Mouse (Mus musculus): ENCODE data around the gene Palm2. TPM values are rescaled to one million over a fixed set of nuclear protein-coding genes. Genes with fewer than 3 reads are reported as not detected.

Gene Palm2
- polyA plus RNA-seq, 1 experiment from 2014 or later, result not detected

- WGBS (ENCODE audit: missing documents), result 85% methylated on average over 3 of the region's 3 CpGs
- H3K4me3 ChIP-seq (ENCODE audit: inconsistent target), result no peak overlapping the region
- H3K36me3 ChIP-seq (ENCODE audit: inconsistent target), result no peaks in the 10 kb centered on the region
- no peak overlapping the region for H3K27ac ChIP-seq
- H3K79me2 ChIP-seq (ENCODE audit: inconsistent target), result no peaks in the 10 kb centered on the region
Measured at GRCm38 (mm10) chr4:57606258-57606657, 172.2 kb downstream of the Palm2 start.

- Histone ChIP-seq H3K4me3 (ENCODE audit: inconsistent target) (no peak overlapping the region), H3K36me3 (ENCODE audit: inconsistent target) (no peaks in the 10 kb centered on the region), H3K27ac (no peak overlapping the region), H3K79me2 (ENCODE audit: inconsistent target) (no peaks in the 10 kb centered on the region)
- WGBS (ENCODE audit: missing documents), result 58% methylated on average over 22 of the region's 22 CpGs
Measured at GRCm38 (mm10) chr4:57607247-57607942, 173.3 kb downstream of the Palm2 start.

- Histone ChIP-seq H3K36me3 (ENCODE audit: inconsistent target) (no peaks in the 10 kb centered on the region), H3K4me3 (ENCODE audit: inconsistent target) (no peak overlapping the region), H3K79me2 (ENCODE audit: inconsistent target) (no peaks in the 10 kb centered on the region), H3K27ac (no peak overlapping the region)
- WGBS (ENCODE audit: missing documents), result 74% methylated on average over 17 of the region's 17 CpGs
Measured at GRCm38 (mm10) chr4:57611303-57612077, 177.4 kb downstream of the Palm2 start.

GRCm38 (mm10) chr4:57612716-57613115 is 178.7 kb downstream of the Palm2 start:
- no peaks in the 10 kb centered on the region for H3K79me2 ChIP-seq (ENCODE audit: inconsistent target)

GRCm38 (mm10) chr4:57614686-57615085 is 180.6 kb downstream of the Palm2 start:
- no peak overlapping the region for H3K27ac ChIP-seq
- 38% methylated on average over 4 of the region's 4 CpGs for WGBS (ENCODE audit: missing documents)
- H3K79me2 ChIP-seq (ENCODE audit: inconsistent target), result no peaks in the 10 kb centered on the region
- H3K4me3 ChIP-seq (ENCODE audit: inconsistent target), result no peak overlapping the region
- no peaks in the 10 kb centered on the region for H3K36me3 ChIP-seq (ENCODE audit: inconsistent target)

More at GRCm38 (mm10) chr4:57612716-57613115, 178.7 kb downstream of the Palm2 start:
- H3K36me3 ChIP-seq (ENCODE audit: inconsistent target), result no peaks in the 10 kb centered on the region
- H3K4me3 ChIP-seq (ENCODE audit: inconsistent target), result no peak overlapping the region
- no peak overlapping the region for H3K27ac ChIP-seq
- WGBS (ENCODE audit: missing documents), result 52% methylated on average over 5 of the region's 5 CpGs

GRCm38 (mm10) chr4:57618743-57619142 is 184.7 kb downstream of the Palm2 start:
- no peak overlapping the region for H3K27ac ChIP-seq
- WGBS (ENCODE audit: missing documents), result 88% methylated on average over 6 of the region's 6 CpGs
- no peak overlapping the region for H3K4me3 ChIP-seq (ENCODE audit: inconsistent target)
- no peaks in the 10 kb centered on the region for H3K36me3 ChIP-seq (ENCODE audit: inconsistent target)
- H3K79me2 ChIP-seq (ENCODE audit: inconsistent target), result no peaks in the 10 kb centered on the region

GRCm38 (mm10) chr4:57622816-57623215 is 188.8 kb downstream of the Palm2 start:
- WGBS (ENCODE audit: missing documents), result 72% methylated on average over 7 of the region's 7 CpGs
- Histone ChIP-seq H3K4me3 (ENCODE audit: inconsistent target) (no peak overlapping the region), H3K36me3 (ENCODE audit: inconsistent target) (no peaks in the 10 kb centered on the region), H3K79me2 (ENCODE audit: inconsistent target) (no peaks in the 10 kb centered on the region), H3K27ac (no peak overlapping the region)

- 87% methylated on average over 2 of the region's 2 CpGs for WGBS (ENCODE audit: missing documents)
- Histone ChIP-seq H3K27ac (no peak overlapping the region), H3K36me3 (ENCODE audit: inconsistent target) (no peaks in the 10 kb centered on the region), H3K4me3 (ENCODE audit: inconsistent target) (no peak overlapping the region), H3K79me2 (ENCODE audit: inconsistent target) (no peaks in the 10 kb centered on the region)
Measured at GRCm38 (mm10) chr4:57624819-57625218, 190.8 kb downstream of the Palm2 start.

GRCm38 (mm10) chr4:57625306-57625705 is 191.3 kb downstream of the Palm2 start:
- WGBS (ENCODE audit: missing documents), result 80% methylated on average over 1 of the region's 1 CpGs
- Histone ChIP-seq H3K4me3 (ENCODE audit: inconsistent target) (no peak overlapping the region), H3K27ac (no peak overlapping the region), H3K79me2 (ENCODE audit: inconsistent target) (no peaks in the 10 kb centered on the region), H3K36me3 (ENCODE audit: inconsistent target) (no peaks in the 10 kb centered on the region)

GRCm38 (mm10) chr4:57625756-57626155 is 191.7 kb downstream of the Palm2 start:
- no peak overlapping the region for H3K4me3 ChIP-seq (ENCODE audit: inconsistent target)
- no peak overlapping the region for H3K27ac ChIP-seq
- H3K36me3 ChIP-seq (ENCODE audit: inconsistent target), result no peaks in the 10 kb centered on the region
- H3K79me2 ChIP-seq (ENCODE audit: inconsistent target), result no peaks in the 10 kb centered on the region
- 100% methylated on average over 1 of the region's 1 CpGs for WGBS (ENCODE audit: missing documents)

- 89% methylated on average over 5 of the region's 5 CpGs for WGBS (ENCODE audit: missing documents)
- H3K27ac ChIP-seq, result no peak overlapping the region
- H3K4me3 ChIP-seq (ENCODE audit: inconsistent target), result no peak overlapping the region
- H3K36me3 ChIP-seq (ENCODE audit: inconsistent target), result no peaks in the 10 kb centered on the region
- no peaks in the 10 kb centered on the region for H3K79me2 ChIP-seq (ENCODE audit: inconsistent target)
Measured at GRCm38 (mm10) chr4:57626921-57627320, 192.9 kb downstream of the Palm2 start.

- no peak overlapping the region for H3K4me3 ChIP-seq (ENCODE audit: inconsistent target)
- H3K36me3 ChIP-seq (ENCODE audit: inconsistent target), result no peaks in the 10 kb centered on the region
- H3K27ac ChIP-seq, result no peak overlapping the region
- 91% methylated on average over 5 of the region's 5 CpGs for WGBS (ENCODE audit: missing documents)
- H3K79me2 ChIP-seq (ENCODE audit: inconsistent target), result no peaks in the 10 kb centered on the region
Measured at GRCm38 (mm10) chr4:57632386-57632785, 198.3 kb downstream of the Palm2 start.

GRCm38 (mm10) chr4:57633052-57633451 is 199.0 kb downstream of the Palm2 start:
- Histone ChIP-seq H3K4me3 (ENCODE audit: inconsistent target) (no peak overlapping the region), H3K27ac (no peak overlapping the region), H3K79me2 (ENCODE audit: inconsistent target) (no peaks in the 10 kb centered on the region), H3K36me3 (ENCODE audit: inconsistent target) (no peaks in the 10 kb centered on the region)
- 97% methylated on average over 7 of the region's 7 CpGs for WGBS (ENCODE audit: missing documents)

GRCm38 (mm10) chr4:57634956-57635355 is 200.9 kb downstream of the Palm2 start:
- H3K27ac ChIP-seq, result no peak overlapping the region
- H3K36me3 ChIP-seq (ENCODE audit: inconsistent target), result no peaks in the 10 kb centered on the region
- H3K4me3 ChIP-seq (ENCODE audit: inconsistent target), result no peak overlapping the region
- no peaks in the 10 kb centered on the region for H3K79me2 ChIP-seq (ENCODE audit: inconsistent target)
- 90% methylated on average over 1 of the region's 1 CpGs for WGBS (ENCODE audit: missing documents)

GRCm38 (mm10) chr4:57636782-57637482 is 202.9 kb downstream of the Palm2 start:
- WGBS (ENCODE audit: missing documents), result 89% methylated on average over 9 of the region's 9 CpGs
- Histone ChIP-seq H3K4me3 (ENCODE audit: inconsistent target) (no peak overlapping the region), H3K79me2 (ENCODE audit: inconsistent target) (no peaks in the 10 kb centered on the region), H3K27ac (no peak overlapping the region), H3K36me3 (ENCODE audit: inconsistent target) (no peaks in the 10 kb centered on the region)
